Comparison of ENCODE assay signal across 13 mouse cellular contexts in the genomic region with DNA sequence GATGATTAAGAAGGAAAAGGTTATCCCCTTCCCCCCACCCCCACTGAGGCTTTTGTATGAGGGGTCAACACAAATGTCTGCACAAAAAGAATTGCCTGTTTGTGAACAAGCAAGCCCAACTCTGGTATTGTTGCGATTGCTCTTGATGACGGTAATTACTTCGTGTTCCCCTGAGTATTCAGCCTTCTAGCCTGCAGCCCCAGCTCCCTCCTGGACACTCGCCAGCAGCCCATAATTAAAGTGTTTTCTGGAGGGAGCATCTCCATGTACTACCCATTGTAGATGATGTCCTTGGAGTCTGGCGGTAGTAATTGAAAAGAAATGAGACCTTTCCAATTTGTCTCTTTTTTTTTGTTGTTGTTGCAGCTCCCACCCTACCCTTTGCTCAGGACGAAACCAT.
DNase-seq lines count a peak whose midpoint lies in the region; ATAC-seq and TF ChIP-seq lines count a peak whose summit lies in the region.
"Had no signal": no experiment of that assay in that cellular context is flagged by ENCODE, and none has a peak within 500 bp of the region (broad histone marks: within the 10 kb centered on the region; RNA-seq: fewer than 3 reads in every experiment).

No protein-coding gene starts in this region.

- H3K4me1 ChIP-seq in forebrain, embryonic 10.5 days: peaks cover 23% of the 10 kb centered on the region
- peaks cover 14% of the 10 kb centered on the region; the same call in 1 of the 2 replicates for H3K4me1 ChIP-seq in midbrain, embryonic 12.5 days
- H3K4me1 ChIP-seq in intestine, postnatal 0 days (replicated peaks; ENCODE audit: control insufficient read depth, insufficient read depth, low read length): no peaks in the 10 kb centered on the region
- H3K4me1 ChIP-seq: embryonic facial prominence, embryonic 12.5 days had no signal

- no peak overlapping the region for H3K4me3 ChIP-seq in forebrain, embryonic 10.5 days
- no peak overlapping the region for H3K4me3 ChIP-seq in midbrain, embryonic 12.5 days
- no peak overlapping the region for H3K4me3 ChIP-seq in intestine, postnatal 0 days (ENCODE audit: low read depth, low read length)
- H3K4me3 ChIP-seq: embryonic facial prominence, embryonic 12.5 days; heart, adult 2 months; kidney, embryonic 15.5 days; limb, embryonic 10.5 days had no signal

- H3K9ac ChIP-seq in midbrain, embryonic 12.5 days (replicated peaks): no peak overlapping the region
- H3K9ac ChIP-seq in intestine, postnatal 0 days (ENCODE audit: low read depth, low read length): no peak overlapping the region
- H3K9ac ChIP-seq: embryonic facial prominence, embryonic 12.5 days; kidney, embryonic 15.5 days had no signal

- peak; percentile 1 to 12 for DNase-seq in heart, postnatal 14 days
- DNase-seq in heart, postnatal 25 days (ENCODE audit: low spot score): no peak
- DNase-seq in brain, embryonic 14.5 days (ENCODE audit: low read depth): peak; percentile 95
- peak; percentile 15 for DNase-seq in forebrain, embryonic 10.5 days (ENCODE audit: extremely low spot score, low spot score)
- DNase-seq in cerebellum, adult 8-10 months: no peak
- DNase-seq: heart, adult 2 months; lung, postnatal 36 days had no signal

- WGBS in forebrain, embryonic 10.5 days: 26% methylated on average over 6 of the region's 6 CpGs
- 40% methylated on average over 6 of the region's 6 CpGs for WGBS in midbrain, embryonic 12.5 days
- WGBS in intestine, postnatal 0 days: 63% methylated on average over 6 of the region's 6 CpGs

- intact Hi-C loops in heart, postnatal 14 days (cut with DNase I): no loop called here
- intact Hi-C loops in heart, postnatal 25 days (cut with DNase I): no loop called here

- H3K36me3 ChIP-seq in forebrain, embryonic 10.5 days (replicated peaks): no peaks in the 10 kb centered on the region
- no peaks in the 10 kb centered on the region for H3K36me3 ChIP-seq in midbrain, embryonic 12.5 days
- H3K36me3 ChIP-seq in intestine, postnatal 0 days (ENCODE audit: control insufficient read depth, insufficient read depth): no peaks in the 10 kb centered on the region
- H3K36me3 ChIP-seq: embryonic facial prominence, embryonic 12.5 days; kidney, embryonic 15.5 days; limb, embryonic 10.5 days had no signal

- ATAC-seq in midbrain, embryonic 12.5 days (ENCODE audit: low FRiP score, low read depth): peak; percentile 61
- no peak for ATAC-seq in intestine, postnatal 0 days
- no peak for ATAC-seq in CD4-positive, CD25-positive, alpha-beta regulatory T cell, adult 4 months

- H3K27ac ChIP-seq in forebrain, embryonic 10.5 days: no peak overlapping the region
- H3K27ac ChIP-seq in midbrain, embryonic 12.5 days (replicated peaks): peak overlapping the region; percentile 8; the same call in 1 of the 2 replicates
- no peak overlapping the region for H3K27ac ChIP-seq in intestine, postnatal 0 days (ENCODE audit: low read depth, low read length)
- H3K27ac ChIP-seq: embryonic facial prominence, embryonic 12.5 days; heart, adult 2 months; kidney, embryonic 15.5 days; limb, embryonic 10.5 days had no signal

- TF ChIP-seq CTCF in brain, embryonic 14.5 days (IDR thresholded peaks at IDR 0.05; ENCODE audit: borderline replicate concordance, extremely low read depth, insufficient read depth, insufficient read length): no peak
- TF ChIP-seq CTCF in intestine, postnatal 0 days (IDR thresholded peaks at IDR 0.05; ENCODE audit: low read depth): no peak

- H3K4me2 ChIP-seq in midbrain, embryonic 12.5 days (replicated peaks): no peak overlapping the region; the same call in 1 of the 2 replicates
- no peak overlapping the region for H3K4me2 ChIP-seq in intestine, postnatal 0 days (replicated peaks; ENCODE audit: low read depth)
- H3K4me2 ChIP-seq: embryonic facial prominence, embryonic 12.5 days; kidney, embryonic 15.5 days had no signal

- no peaks in the 10 kb centered on the region for H3K9me3 ChIP-seq in forebrain, embryonic 10.5 days
- no peaks in the 10 kb centered on the region for H3K9me3 ChIP-seq in midbrain, embryonic 12.5 days
- H3K9me3 ChIP-seq in intestine, postnatal 0 days (ENCODE audit: control insufficient read depth): no peaks in the 10 kb centered on the region
- H3K9me3 ChIP-seq: embryonic facial prominence, embryonic 12.5 days; kidney, embryonic 15.5 days; limb, embryonic 10.5 days had no signal

- no peak for TF ChIP-seq POLR2A in brain, embryonic 14.5 days (IDR thresholded peaks at IDR 0.05; ENCODE audit: borderline replicate concordance, extremely low read depth, insufficient read depth, insufficient read length, poor library complexity, severe bottlenecking)

- peaks cover 23% of the 10 kb centered on the region for H3K27me3 ChIP-seq in forebrain, embryonic 10.5 days (ENCODE audit: poor library complexity, severe bottlenecking)
- no peaks in the 10 kb centered on the region for H3K27me3 ChIP-seq in midbrain, embryonic 12.5 days
- H3K27me3 ChIP-seq in intestine, postnatal 0 days (replicated peaks; ENCODE audit: control insufficient read depth, insufficient read depth, low read length): no peaks in the 10 kb centered on the region
- H3K27me3 ChIP-seq: embryonic facial prominence, embryonic 12.5 days; kidney, embryonic 15.5 days had no signal

Comparison
In these comparisons a context has a peak if more than half of its experiments do, and no peak if none do; other contexts are left out.
1. DNase-seq: peak in heart, postnatal 14 days (2 of 2), brain, embryonic 14.5 days (single experiment) and forebrain, embryonic 10.5 days (single experiment); none in heart, postnatal 25 days (single experiment) and cerebellum, adult 8-10 months (single experiment).